Mouse (Mus musculus): Measurements from ENCODE around the gene Ing2.
A peak's percentile ranks its signal among the peaks of the same experiment; 100 is the strongest.

Ing2 gene

GRCm38 (mm10) chr8:47675786-47676185, 430 bp upstream of the Ing2 start:
- peak; percentile 11 for ATAC-seq (ENCODE audit: low TSS enrichment)

GRCm38 (mm10) chr8:47674140-47674776, 1.1 kb downstream of the Ing2 start:
- peak; percentile 8; the same call in 1 of the 2 replicates for ATAC-seq (ENCODE audit: low TSS enrichment)

- ATAC-seq (ENCODE audit: low TSS enrichment): peak; percentile 41
Measured at GRCm38 (mm10) chr8:47673317-47674139, 1.8 kb downstream of the Ing2 start.

- 0 out of 2 replicates have a peak, but pooled peaks have one; percentile 24 for ATAC-seq (ENCODE audit: low TSS enrichment)
Measured at GRCm38 (mm10) chr8:47664231-47664785, 11.0 kb downstream of the Ing2 start.

- no peak for ATAC-seq (ENCODE audit: low TSS enrichment)
Measured at GRCm38 (mm10) chr8:47663201-47663600, 12.2 kb downstream of the Ing2 start.

GRCm38 (mm10) chr8:47662716-47663115, 12.6 kb downstream of the Ing2 start:
- ATAC-seq (ENCODE audit: low TSS enrichment): no peak

GRCm38 (mm10) chr8:47660394-47660793, 15.0 kb downstream of the Ing2 start:
- ATAC-seq (ENCODE audit: low TSS enrichment): peak; percentile 91

- ATAC-seq (ENCODE audit: low TSS enrichment): no peak
Measured at GRCm38 (mm10) chr8:47659463-47659862, 15.9 kb downstream of the Ing2 start.

- ATAC-seq (ENCODE audit: low TSS enrichment): no peak
Measured at GRCm38 (mm10) chr8:47654406-47654805, 20.9 kb downstream of the Ing2 start.

GRCm38 (mm10) chr8:47652737-47653076, 22.6 kb downstream of the Ing2 start:
- no peak for ATAC-seq (ENCODE audit: low TSS enrichment)

- no peak for ATAC-seq (ENCODE audit: low TSS enrichment)
Measured at GRCm38 (mm10) chr8:47651913-47652736, 23.2 kb downstream of the Ing2 start.

- ATAC-seq (ENCODE audit: low TSS enrichment): no peak
Measured at GRCm38 (mm10) chr8:47650853-47651252, 24.5 kb downstream of the Ing2 start.

- no peak for ATAC-seq (ENCODE audit: low TSS enrichment)
Measured at GRCm38 (mm10) chr8:47649551-47649950, 25.8 kb downstream of the Ing2 start.

GRCm38 (mm10) chr8:47642514-47643064, 32.8 kb downstream of the Ing2 start:
- ATAC-seq (ENCODE audit: low TSS enrichment): no peak

- ATAC-seq (ENCODE audit: low TSS enrichment): no peak
Measured at GRCm38 (mm10) chr8:47637152-47637551, 38.2 kb downstream of the Ing2 start.

GRCm38 (mm10) chr8:47636032-47636431, 39.3 kb downstream of the Ing2 start:
- no peak for ATAC-seq (ENCODE audit: low TSS enrichment)

GRCm38 (mm10) chr8:47634791-47635341, 40.5 kb downstream of the Ing2 start:
- ATAC-seq (ENCODE audit: low TSS enrichment): no peak

- ATAC-seq (ENCODE audit: low TSS enrichment): no peak
Measured at GRCm38 (mm10) chr8:47621144-47621543, 54.2 kb downstream of the Ing2 start.

Data from frontal cortex, adult (tissue).